Mouse (Mus musculus) frontal cortex, postnatal 36 days (tissue): ENCODE measurements at regions not wholly inside any gene's neighbourhood (a gene's known extent, or its start where the extent isn't known, plus 50 kb on each side); places are given as distances from the start of the nearest gene placed in this dataset.

Experiments
- DNase-seq, 2 experiments: peaks; one replicate each; pipeline ENCODE4 v3.0.0; 2022; ENCODE audit warnings: low spot score in 2 of 2

DNA sequence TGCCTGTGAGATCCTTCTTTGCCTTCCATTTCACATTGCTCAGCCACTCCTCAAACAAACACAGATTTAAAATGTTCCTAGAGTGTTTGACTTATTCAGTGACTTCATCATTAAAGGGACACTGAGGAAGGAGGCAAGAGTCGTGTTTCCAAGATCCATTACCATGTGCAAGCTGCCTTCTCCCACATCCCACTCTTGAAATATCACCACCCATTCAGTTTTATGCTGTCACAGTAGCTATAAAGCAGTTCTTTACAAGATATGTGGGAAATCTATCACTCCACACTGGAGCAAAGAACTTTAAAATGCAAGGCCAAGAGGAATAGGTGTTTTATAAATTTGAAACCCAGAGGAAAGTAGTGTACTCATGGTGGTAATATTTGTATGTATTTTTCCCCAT is 110.2 kb upstream of the Gm12695 start:
- DNase-seq = peak in 1 of 2 experiments; percentile 12

DNA sequence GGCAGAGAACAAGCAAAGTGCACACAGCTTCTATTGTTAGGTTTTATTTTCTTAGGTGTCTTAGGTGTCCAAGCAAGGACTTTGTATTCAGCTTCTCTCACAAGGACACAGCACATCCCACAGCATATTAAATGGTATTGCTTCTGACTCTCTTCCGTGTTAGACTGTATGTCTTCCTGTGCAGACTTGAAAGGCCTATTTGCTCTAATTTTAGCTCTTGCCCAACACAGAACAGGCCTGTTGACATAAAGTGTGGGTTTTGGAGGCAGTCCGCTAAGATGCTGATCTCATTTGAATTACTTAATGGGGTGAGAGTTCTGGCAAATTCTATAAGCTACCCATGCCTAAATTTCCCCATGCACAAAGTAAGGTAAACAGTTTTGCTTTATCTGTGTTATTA is 96.1 kb upstream of the Gm12695 start:
- DNase-seq = no peak

DNA sequence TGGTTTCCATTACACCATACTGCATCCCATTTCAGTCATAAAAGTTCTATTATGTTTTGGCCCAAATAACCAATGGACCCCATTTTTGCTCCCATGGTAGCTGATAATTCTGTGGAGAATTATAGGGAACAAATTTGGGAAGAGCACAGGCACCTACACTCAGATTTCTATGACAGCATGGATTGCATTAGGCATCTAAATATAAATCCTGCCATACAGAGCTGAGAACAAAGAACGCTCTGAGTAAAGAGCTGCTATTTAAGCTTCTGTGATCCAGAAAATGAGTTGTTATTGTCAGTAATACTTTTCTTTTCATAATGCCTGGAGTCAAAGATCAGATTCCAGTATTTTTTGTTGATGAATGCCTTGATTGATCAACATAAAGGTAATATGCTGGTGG is 93.0 kb upstream of the Gm12695 start:
- DNase-seq = no peak

DNA sequence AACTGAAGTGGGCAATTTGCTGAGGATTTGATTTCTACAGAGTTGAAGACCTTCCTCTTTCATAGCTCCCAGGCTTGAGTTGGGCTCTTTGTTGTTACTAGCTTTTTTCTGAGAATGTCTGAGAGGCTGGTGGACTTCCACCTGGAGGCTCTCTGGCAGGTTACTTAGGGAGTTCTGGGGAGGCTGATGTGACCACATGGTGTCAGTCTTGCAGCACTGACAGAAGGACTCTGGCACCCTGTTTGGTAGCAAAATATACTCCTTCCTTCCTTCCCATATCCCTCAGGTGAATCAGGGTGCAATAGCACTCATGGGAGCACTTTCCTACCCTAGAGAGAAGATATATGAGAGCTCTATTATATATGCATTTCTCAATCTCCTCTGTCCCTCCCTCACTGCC is 89.7 kb upstream of the Gm12695 start:
- DNase-seq = no peak

DNA sequence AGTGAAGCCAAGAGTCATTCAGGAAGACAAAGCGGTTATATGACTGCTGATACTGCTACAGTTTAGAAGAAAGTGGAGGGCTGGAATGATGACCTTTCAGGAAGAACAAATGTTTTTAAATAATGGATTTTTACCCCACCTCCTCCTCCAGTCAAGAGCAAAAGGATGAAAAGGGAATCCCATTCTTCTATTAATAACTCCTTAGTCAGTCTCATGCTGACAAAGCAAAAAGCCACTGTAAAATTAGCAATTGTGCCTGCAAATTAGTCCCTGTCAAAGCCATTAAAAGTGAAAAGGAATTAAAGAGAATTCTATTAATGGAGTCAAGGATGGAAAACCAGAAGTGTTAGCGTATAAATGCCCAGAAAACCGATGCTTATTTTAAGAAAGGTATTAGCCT is 60.2 kb upstream of the Gm12695 start:
- no peak for DNase-seq
